In the genomic region with DNA sequence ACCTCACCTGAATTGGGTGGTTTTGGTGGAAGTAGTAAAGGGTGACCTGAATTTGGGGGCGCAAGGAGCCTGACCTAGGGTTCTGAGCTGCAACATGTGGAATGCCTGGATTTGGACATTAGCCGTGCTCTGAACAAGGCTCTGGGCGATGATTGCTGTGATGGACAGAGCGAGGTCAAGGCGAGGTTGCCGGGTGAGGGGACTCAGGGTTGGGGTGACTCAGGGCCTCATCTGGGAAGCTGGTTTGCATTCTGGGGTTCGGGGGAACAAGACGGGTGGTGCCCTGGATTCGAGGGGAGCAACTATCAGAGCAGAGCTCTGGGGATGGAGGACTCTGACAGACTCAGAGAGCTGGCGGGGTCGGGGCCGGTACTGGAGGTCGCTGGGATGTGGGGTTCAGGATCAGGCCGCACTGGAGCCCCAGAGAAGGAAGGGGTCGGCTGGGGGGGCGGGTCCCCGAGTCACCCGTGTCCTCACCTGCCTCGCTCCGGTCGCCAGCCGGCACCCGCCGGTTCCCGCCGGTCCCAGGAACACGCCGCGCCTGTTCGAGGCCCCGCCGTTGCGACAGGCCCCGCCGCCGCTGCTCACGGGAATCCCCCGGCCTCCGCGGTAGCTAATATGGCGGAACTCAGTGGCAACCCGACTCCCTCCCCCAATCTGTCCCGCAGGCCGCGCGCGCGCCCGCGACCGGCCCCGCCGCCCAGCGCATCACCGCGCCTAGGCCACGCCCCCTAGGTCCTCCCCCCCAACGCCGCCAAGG, we compare ENCODE assay signal across 8 mouse cellular contexts. TPM values are rescaled to one million over a fixed set of nuclear protein-coding genes. Genes with fewer than 3 reads are reported as not detected.
DNase-seq lines count a peak whose midpoint lies in the region; ATAC-seq and TF ChIP-seq lines count a peak whose summit lies in the region.

A gene (minus strand): TSS at position 724 of the 760 bp plus-strand sequence.

- CTCF ChIA-PET in Patski (lab: Charles Lee): interaction anchor here (0.8 to 1.9 kb wide), 6 partner anchors 12 to 89 kb away, joined by 3 to 7 read pairs (median 3); a partner anchor contains a TSS

- H3K4me2 ChIP-seq in forebrain, embryonic 14.5 days (ENCODE audit: low read length): peak within 1 kb of the TSS; percentile 91
- H3K4me2 ChIP-seq in hindbrain, embryonic 12.5 days (replicated peaks): peak within 1 kb of the TSS; percentile 82
- peak within 1 kb of the TSS; percentile 97 for H3K4me2 ChIP-seq in liver, embryonic 14.5 days (ENCODE audit: low read depth)

- H3K36me3 ChIP-seq in forebrain, embryonic 14.5 days (ENCODE audit: control insufficient read depth, insufficient read depth, low read length): peaks cover 26% of the 10 kb centered on the region
- peaks cover 23% of the 10 kb centered on the region for H3K36me3 ChIP-seq in hindbrain, embryonic 12.5 days
- peaks cover 40% of the 10 kb centered on the region for H3K36me3 ChIP-seq in liver, embryonic 14.5 days (replicated peaks; ENCODE audit: control insufficient read depth, insufficient read depth, low read depth)

- H3K27ac ChIP-seq in forebrain, embryonic 14.5 days (ENCODE audit: low read depth, low read length): peak within 1 kb of the TSS; percentile 76
- peak within 1 kb of the TSS; percentile 85 for H3K27ac ChIP-seq in hindbrain, embryonic 12.5 days
- H3K27ac ChIP-seq in liver, embryonic 14.5 days: peak within 1 kb of the TSS; percentile 97

- H3K9me3 ChIP-seq in forebrain, embryonic 14.5 days (replicated peaks; ENCODE audit: control insufficient read depth, low read length): no peaks in the 10 kb centered on the region
- H3K9me3 ChIP-seq in hindbrain, embryonic 12.5 days (replicated peaks): no peaks in the 10 kb centered on the region
- H3K9me3 ChIP-seq in liver, embryonic 14.5 days (ENCODE audit: control insufficient read depth, low read length): no peaks in the 10 kb centered on the region

- H3K4me3 ChIP-seq in forebrain, embryonic 14.5 days (ENCODE audit: low read depth, low read length): peak within 1 kb of the TSS; percentile 78
- H3K4me3 ChIP-seq in hindbrain, embryonic 12.5 days: peak within 1 kb of the TSS; percentile 88
- H3K4me3 ChIP-seq in liver, embryonic 14.5 days (ENCODE audit: insufficient read depth in 1 of 2, low read depth in 2 of 2, low read length in 2 of 2): peak within 1 kb of the TSS; percentile 78 to 96

- ATAC-seq in Patski: peak; percentile 3
- peak; percentile 77 for ATAC-seq in forebrain, embryonic 14.5 days
- peak; percentile 78 for ATAC-seq in hindbrain, embryonic 12.5 days (ENCODE audit: low FRiP score)
- ATAC-seq in liver, embryonic 14.5 days (ENCODE audit: insufficient read depth): peak; percentile 0; the same call in 1 of the 2 replicates

- POLR2A ChIA-PET in Patski (lab: Charles Lee): interaction anchor here (1.0 to 1.3 kb wide), 3 partner anchors 14 to 75 kb away, joined by 3 to 4 read pairs (median 3); no protein-coding TSS in a partner anchor

- TF ChIP-seq CTCF in Patski (IDR thresholded peaks at IDR 0.05): no peak
- TF ChIP-seq CTCF in liver, embryonic 14.5 days (IDR thresholded peaks at IDR 0.05; ENCODE audit: low read depth): no peak

- H3K9ac ChIP-seq in forebrain, embryonic 14.5 days (ENCODE audit: low read length): peak within 1 kb of the TSS; percentile 94
- peak within 1 kb of the TSS; percentile 96 for H3K9ac ChIP-seq in hindbrain, embryonic 12.5 days
- H3K9ac ChIP-seq in liver, embryonic 14.5 days (replicated peaks): peak within 1 kb of the TSS; percentile 99

- WGBS in forebrain, embryonic 14.5 days: under 1% methylated on average over 53 of the region's 59 CpGs
- WGBS in hindbrain, embryonic 12.5 days: under 1% methylated on average over 58 of the region's 59 CpGs
- under 1% methylated on average over 56 of the region's 59 CpGs for WGBS in liver, embryonic 14.5 days (ENCODE audit: insufficient replicate concordance)

- peaks cover 18% of the 10 kb centered on the region for H3K4me1 ChIP-seq in forebrain, embryonic 14.5 days (ENCODE audit: control insufficient read depth, insufficient read depth, low read length)
- peaks cover 29% of the 10 kb centered on the region for H3K4me1 ChIP-seq in hindbrain, embryonic 12.5 days
- peaks cover 53 to 57% of the 10 kb centered on the region in 2 experiments for H3K4me1 ChIP-seq in liver, embryonic 14.5 days (replicated peaks; ENCODE audit: control insufficient read depth in 2 of 2, insufficient read depth in 2 of 2, low read length in 1 of 2)

- in situ Hi-C loops in Patski (cut with MboI; ENCODE audit: low pct_unique_long_range_greater_than_20kb): no loop called here

- peak; percentile 54 for DNase-seq in kidney, adult 9 months
- no peak for DNase-seq in kidney, postnatal 36 days
- DNase-seq in Patski (ENCODE audit: low read depth, low spot score): no peak
- DNase-seq in forebrain, embryonic 14.5 days (ENCODE audit: low spot score): no peak
- no peak for DNase-seq in liver, embryonic 14.5 days (ENCODE audit: low read depth in 3 of 3, low spot score in 3 of 3)
- no peak for DNase-seq in retina, embryonic 14.5 days (ENCODE audit: low spot score)
- no peak for DNase-seq in testis, postnatal 10 days (ENCODE audit: low spot score)

- TF ChIP-seq EP300 in liver, embryonic 14.5 days (IDR thresholded peaks at IDR 0.05; ENCODE audit: low read depth): no peak

- H3K27me3 ChIP-seq in Patski: no peaks in the 10 kb centered on the region
- no peaks in the 10 kb centered on the region for H3K27me3 ChIP-seq in forebrain, embryonic 14.5 days (replicated peaks; ENCODE audit: control insufficient read depth, insufficient read depth, low read length)
- H3K27me3 ChIP-seq in hindbrain, embryonic 12.5 days: no peaks in the 10 kb centered on the region
- no peaks in the 10 kb centered on the region for H3K27me3 ChIP-seq in liver, embryonic 14.5 days (ENCODE audit: control insufficient read depth, insufficient read depth, low read length)

RNA-seq across cellular contexts. Expression of the gene that starts here (rescaled TPM):
- polyA plus RNA-seq in Patski (2021): 62.1 TPM
- polyA plus RNA-seq in forebrain, embryonic 14.5 days (2014; fragmentation: Nextera tagmentation; extraction: Ambion mirVana): 101 and 109 TPM in 2 replicates
- 132 and 134 TPM in 2 replicates for polyA plus RNA-seq in hindbrain, embryonic 12.5 days (2016; fragmentation: Nextera tagmentation; extraction: Ambion mirVana)
- 73.1 and 86.2 TPM in 2 replicates for polyA plus RNA-seq in liver, embryonic 14.5 days (2012; rRNA removed)
- polyA plus RNA-seq in liver, embryonic 14.5 days (2014; fragmentation: Nextera tagmentation; extraction: Ambion mirVana): 80.5 and 85.2 TPM in 2 replicates

Comparison
In these comparisons a context has a peak if more than half of its experiments do, and no peak if none do; other contexts are left out.
1. ATAC-seq: peak in every context shown above with its lines; median percentile 78 in hindbrain, embryonic 12.5 days; 77 in forebrain, embryonic 14.5 days; 3 in Patski; 0 in liver, embryonic 14.5 days.